Mouse (Mus musculus): ENCODE data around the gene Hcrt. TPM values are rescaled to one million over a fixed set of nuclear protein-coding genes. Genes with fewer than 3 reads are reported as not detected.

The Hcrt gene
- polyA plus RNA-seq, 1 experiment, result not detected

- no peak for DNase-seq (ENCODE audit: low read depth)
Measured at GRCm38 (mm10) chr11:100735954-100736745, 26.6 kb downstream of the Hcrt start.

GRCm38 (mm10) chr11:100735134-100735865, 27.4 kb downstream of the Hcrt start:
- DNase-seq (ENCODE audit: low read depth), result no peak

- no peak for DNase-seq (ENCODE audit: low read depth)
Measured at GRCm38 (mm10) chr11:100730477-100731205, 32.1 kb downstream of the Hcrt start.

GRCm38 (mm10) chr11:100729976-100730375, 32.8 kb downstream of the Hcrt start:
- no peak for DNase-seq (ENCODE audit: low read depth)

GRCm38 (mm10) chr11:100728601-100729000, 34.1 kb downstream of the Hcrt start:
- DNase-seq (ENCODE audit: low read depth), result no peak

GRCm38 (mm10) chr11:100727201-100727600, 35.5 kb downstream of the Hcrt start:
- DNase-seq (ENCODE audit: low read depth), result no peak

- no peak for DNase-seq (ENCODE audit: low read depth)
Measured at GRCm38 (mm10) chr11:100724919-100725512, 37.7 kb downstream of the Hcrt start.

- no peak for DNase-seq (ENCODE audit: low read depth)
Measured at GRCm38 (mm10) chr11:100722493-100723028, 40.2 kb downstream of the Hcrt start.

GRCm38 (mm10) chr11:100721776-100722492, 40.8 kb downstream of the Hcrt start:
- no peak for DNase-seq (ENCODE audit: low read depth)

GRCm38 (mm10) chr11:100721254-100721653, 41.5 kb downstream of the Hcrt start:
- no peak for DNase-seq (ENCODE audit: low read depth)

GRCm38 (mm10) chr11:100720345-100720744, 42.4 kb downstream of the Hcrt start:
- no peak for DNase-seq (ENCODE audit: low read depth)

- DNase-seq (ENCODE audit: low read depth), result no peak
Measured at GRCm38 (mm10) chr11:100719893-100720292, 42.8 kb downstream of the Hcrt start.

- no peak for DNase-seq (ENCODE audit: low read depth)
Measured at GRCm38 (mm10) chr11:100719312-100719711, 43.4 kb downstream of the Hcrt start.

GRCm38 (mm10) chr11:100718866-100719265, 43.9 kb downstream of the Hcrt start:
- no peak for DNase-seq (ENCODE audit: low read depth)

GRCm38 (mm10) chr11:100718462-100718861, 44.3 kb downstream of the Hcrt start:
- no peak for DNase-seq (ENCODE audit: low read depth)

GRCm38 (mm10) chr11:100716649-100717048, 46.1 kb downstream of the Hcrt start:
- DNase-seq (ENCODE audit: low read depth), result no peak

GRCm38 (mm10) chr11:100714948-100715347, 47.8 kb downstream of the Hcrt start:
- DNase-seq (ENCODE audit: low read depth), result no peak

- no peak for DNase-seq (ENCODE audit: low read depth)
Measured at GRCm38 (mm10) chr11:100714534-100714915, 48.2 kb downstream of the Hcrt start.

- DNase-seq (ENCODE audit: low read depth), result no peak
Measured at GRCm38 (mm10) chr11:100713735-100714533, 48.8 kb downstream of the Hcrt start, which contains the start of gene Hspb9. TSS of gene Hspb9 (plus strand) at chr11:100713850.

GRCm38 (mm10) chr11:100713174-100713573, 49.6 kb downstream of the Hcrt start:
- no peak for DNase-seq (ENCODE audit: low read depth)

Data from gonadal fat pad, adult 2 months (tissue).